Mouse (Mus musculus): ENCODE data around the gene Lmx1b. TPM values are rescaled to one million over a fixed set of nuclear protein-coding genes. Genes with fewer than 3 reads are reported as not detected.

Gene Lmx1b
- polyA plus RNA-seq, 1 experiment, result not detected

DNA sequence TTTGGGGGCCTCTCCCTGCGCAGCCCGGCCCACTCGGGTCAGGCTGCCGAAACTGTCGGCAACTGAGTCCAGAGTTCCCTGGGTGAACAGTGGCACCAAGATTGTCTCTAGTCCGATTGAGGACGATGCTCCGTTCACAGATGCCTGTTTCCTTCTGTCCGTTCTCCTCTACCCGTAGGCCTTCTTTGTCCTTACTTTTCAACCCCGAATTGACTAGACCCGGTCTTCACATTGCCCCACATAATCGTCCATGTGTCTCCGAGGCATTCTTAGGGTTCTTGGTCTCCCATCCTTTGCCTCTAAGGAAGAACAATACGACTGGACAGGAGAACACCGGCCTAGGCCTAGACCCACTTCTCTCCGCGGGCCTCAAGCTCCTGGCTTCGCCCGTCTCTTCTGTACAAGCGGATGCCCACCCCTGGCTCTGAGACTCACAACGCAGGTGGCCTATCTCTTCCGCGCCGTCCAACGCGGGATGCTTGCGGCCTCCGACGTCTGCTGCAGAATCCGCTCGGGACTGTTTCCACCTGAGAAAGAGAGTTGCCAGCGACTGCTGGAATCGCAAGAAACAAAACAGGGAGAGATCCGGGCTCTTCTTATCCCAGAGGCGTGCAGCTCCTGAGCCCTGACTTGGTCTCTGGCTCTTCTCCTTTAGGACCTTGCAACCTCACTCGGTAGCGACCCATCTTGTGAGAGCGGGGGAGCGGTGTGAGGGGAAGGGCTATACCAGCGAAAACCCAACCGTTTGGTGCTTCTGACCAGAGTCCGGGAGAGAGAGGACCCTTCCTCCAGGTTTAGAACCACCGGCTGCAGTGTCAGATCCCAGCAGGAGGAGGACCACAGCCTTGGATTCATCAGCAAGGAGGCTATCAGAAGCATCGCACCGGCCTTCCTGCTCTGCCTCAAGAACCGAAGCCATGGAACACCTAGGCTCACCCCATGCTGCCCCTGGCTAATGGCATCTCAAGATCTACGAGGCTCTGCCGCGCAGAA is 3.7 kb upstream of the Lmx1b start:
- no peak for DNase-seq (ENCODE audit: low read depth)

DNA sequence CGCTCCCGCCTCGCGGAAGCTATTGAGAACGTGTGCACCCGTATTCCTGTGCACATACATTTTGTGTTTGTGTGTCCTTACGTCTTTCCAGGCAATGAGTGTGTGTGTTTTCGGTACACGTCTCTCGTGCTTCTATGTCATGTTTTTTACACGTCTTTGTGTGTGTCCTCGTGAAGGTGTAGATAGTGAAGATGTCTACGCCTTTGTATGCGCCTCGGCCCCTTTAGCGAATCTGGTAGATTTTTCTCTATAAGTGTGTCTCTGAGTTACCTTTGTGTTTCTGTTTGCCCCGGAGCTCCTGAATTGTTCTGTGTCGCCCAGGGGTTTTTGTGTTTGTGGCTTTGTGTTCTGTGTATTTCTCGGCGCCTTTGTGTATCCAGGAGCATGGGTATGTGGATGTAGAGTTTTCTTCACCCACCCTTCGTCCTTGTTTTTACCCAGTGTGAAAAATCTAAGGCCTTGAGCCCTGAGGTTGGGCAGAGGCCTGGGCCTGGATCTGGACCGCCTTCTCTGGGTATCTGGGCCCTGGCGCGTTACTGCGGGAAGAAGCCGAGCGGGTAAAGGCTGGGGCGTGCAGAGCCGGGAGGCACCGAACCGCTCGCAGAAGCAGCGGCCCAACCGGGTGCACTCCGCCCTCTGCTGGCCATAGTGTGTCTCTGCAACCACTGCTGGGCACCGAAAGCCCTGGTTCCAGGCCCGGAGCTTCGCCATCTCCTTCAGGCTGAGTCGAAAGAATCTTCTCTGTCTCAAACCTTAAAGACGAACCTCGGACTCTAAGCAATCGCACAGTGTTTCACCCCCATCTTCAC is 2.5 kb upstream of the Lmx1b start:
- DNase-seq (ENCODE audit: low read depth), result no peak

GRCm38 (mm10) chr2:33641859-33642571 is 1.7 kb upstream of the Lmx1b start:
- DNase-seq (ENCODE audit: low read depth), result no peak

DNA sequence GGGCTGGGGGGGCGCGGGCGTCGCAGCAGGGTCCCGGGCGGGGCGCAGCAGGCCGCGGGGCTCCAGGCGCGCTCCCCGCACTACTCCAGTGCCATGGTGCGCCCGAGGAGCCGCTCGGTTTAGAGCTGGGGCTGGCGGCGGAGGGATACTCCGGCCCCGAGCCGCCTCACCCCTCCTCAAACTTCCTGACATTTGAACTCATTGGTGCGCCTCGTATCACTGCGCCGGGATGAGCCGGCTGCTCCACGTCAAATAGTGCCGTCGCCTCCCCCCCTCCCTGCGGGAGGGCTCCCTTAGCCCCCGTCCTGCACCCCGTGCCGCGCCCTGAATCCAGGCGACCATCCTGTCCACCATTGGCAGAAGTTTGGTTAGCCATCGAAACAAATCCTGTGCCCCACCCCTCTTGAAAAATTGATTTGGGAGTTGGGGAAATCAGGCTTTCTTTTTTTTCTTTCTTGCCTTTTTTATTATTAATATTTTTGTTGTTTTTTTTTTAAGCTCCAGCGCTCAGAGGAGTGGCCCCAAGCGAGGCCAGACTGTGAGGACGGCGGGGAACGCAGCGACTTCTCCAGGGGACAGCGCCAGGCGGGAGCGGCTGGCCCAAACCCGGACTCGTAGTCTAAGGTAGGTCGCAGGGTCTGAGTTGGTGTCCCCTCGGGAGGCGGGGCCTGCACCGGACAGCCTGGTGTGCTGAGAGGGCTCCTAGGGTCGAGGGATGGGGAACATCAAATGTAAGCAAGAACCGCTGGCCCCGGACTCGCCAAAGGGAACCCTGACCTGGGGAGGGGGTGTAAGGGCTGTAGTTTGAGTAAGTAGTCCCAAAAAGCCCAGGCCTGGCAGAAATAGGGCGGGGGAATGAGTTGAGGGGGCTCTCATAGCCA is 907 bp upstream of the Lmx1b start:
- DNase-seq (ENCODE audit: low read depth), result no peak

- no peak for DNase-seq (ENCODE audit: low read depth)
Observed at GRCm38 (mm10) chr2:33639301-33640170, 775 bp downstream of the Lmx1b start.

- no peak for DNase-seq (ENCODE audit: low read depth)
Observed at GRCm38 (mm10) chr2:33638141-33638733, 2.1 kb downstream of the Lmx1b start.

- DNase-seq (ENCODE audit: low read depth), result no peak
Observed at GRCm38 (mm10) chr2:33637288-33637687, 3.0 kb downstream of the Lmx1b start.

DNA sequence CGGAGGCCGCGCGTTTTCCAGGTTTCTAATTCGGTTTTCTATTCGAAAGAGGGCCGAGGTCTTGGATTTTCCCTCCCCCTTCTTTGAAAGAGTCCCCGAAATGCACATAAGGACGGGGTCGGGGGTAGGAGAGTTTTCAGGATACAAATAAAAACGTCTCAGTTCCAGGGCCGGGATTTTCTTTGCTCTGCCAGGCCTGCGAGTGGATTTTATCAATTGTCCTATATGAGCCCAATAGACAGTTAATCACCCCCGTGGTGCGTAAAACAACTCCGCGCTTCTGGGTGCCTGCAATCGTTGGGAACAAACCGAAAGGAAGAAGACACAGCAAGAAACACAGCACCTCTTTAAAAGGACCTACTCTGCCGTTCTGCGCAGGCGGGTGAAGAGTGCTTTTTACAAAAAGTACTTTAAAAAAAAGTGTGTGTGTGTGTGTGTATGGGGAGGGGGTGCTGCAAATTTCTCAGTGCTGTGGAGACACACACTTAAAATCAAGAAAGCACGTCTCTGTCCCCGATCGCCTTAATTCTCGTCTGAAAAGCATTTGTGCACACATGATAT is 3.6 kb downstream of the Lmx1b start:
- no peak for DNase-seq (ENCODE audit: low read depth)

- DNase-seq (ENCODE audit: low read depth), result no peak
Observed at GRCm38 (mm10) chr2:33636117-33636521, 4.2 kb downstream of the Lmx1b start.

- no peak for DNase-seq (ENCODE audit: low read depth)
Observed at GRCm38 (mm10) chr2:33635323-33636116, 4.8 kb downstream of the Lmx1b start.

DNA sequence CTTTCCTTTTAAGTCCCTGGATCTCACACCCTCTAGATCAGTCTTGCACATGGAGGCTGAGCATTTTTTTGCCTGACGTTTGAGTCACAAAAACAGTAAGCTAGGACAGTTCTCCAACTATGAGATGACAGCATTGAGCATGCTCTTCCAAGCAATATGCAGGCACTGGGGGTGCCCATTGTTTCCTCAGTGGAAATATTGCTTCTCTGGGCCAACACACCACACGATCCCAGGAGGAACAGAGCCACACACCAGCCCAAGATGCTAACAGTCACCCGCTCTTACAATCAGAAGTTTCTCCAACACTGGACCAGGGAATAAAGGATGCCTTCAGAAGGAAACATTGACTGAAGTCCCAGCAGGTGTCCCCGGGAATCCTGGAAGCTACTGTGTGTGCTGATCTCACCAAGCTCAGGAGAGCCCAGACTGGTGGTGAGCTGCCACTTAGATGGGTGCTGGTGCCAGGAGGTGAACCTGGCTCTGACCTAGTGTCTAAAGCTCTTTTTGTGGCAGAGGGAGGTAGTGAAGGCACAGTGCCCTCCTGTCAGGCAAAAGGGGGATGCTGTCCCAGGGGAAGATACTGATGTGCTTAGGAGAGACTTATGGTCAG is 5.7 kb downstream of the Lmx1b start:
- DNase-seq (ENCODE audit: low read depth), result no peak

GRCm38 (mm10) chr2:33633955-33634354 is 6.4 kb downstream of the Lmx1b start:
- DNase-seq (ENCODE audit: low read depth), result no peak

DNA sequence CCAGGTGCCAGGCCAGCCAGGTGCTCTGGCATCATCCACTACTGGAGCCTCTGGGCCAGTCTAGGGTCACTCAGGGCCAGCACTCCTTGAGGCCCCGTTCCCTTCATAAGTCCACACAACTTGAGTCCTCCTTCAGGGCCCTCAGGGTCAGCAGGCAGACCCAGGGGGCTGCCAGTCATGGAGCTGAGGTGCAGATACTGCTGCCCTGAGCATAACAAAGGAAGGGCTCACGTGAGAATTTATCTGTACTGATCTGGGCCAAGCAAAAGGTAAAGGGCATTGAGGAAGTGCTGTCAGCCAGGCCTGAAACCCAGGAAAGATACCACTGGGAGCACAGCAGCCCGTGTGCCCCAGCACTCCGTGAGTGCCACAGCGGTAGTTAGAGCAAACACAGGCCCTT is 7.1 kb downstream of the Lmx1b start:
- no peak for DNase-seq (ENCODE audit: low read depth)

DNA sequence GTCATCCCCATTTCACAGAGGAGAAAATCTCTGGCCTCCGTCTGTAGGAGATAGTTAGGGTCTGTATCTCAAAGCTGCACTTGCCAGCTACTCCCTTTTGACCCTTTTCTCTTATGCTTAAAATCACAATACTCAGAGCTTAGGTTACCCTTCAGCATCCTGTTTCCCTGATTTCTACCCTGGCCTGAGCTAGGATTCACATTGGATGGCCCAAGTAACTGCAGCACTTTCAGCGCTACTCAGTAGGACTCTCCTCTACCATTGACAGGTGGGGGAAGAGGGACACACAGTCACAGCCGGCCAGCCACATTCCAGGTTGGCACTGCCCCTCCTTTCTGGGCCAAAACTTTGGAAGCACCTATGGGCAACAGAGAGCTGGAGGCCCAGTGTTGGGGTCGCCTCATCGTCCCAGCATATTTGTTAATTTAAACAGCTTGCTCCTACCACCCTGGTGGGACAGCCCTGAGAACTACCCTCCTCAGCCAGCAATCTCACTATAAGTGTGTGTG is 7.7 kb downstream of the Lmx1b start:
- no peak for DNase-seq (ENCODE audit: low read depth)

DNA sequence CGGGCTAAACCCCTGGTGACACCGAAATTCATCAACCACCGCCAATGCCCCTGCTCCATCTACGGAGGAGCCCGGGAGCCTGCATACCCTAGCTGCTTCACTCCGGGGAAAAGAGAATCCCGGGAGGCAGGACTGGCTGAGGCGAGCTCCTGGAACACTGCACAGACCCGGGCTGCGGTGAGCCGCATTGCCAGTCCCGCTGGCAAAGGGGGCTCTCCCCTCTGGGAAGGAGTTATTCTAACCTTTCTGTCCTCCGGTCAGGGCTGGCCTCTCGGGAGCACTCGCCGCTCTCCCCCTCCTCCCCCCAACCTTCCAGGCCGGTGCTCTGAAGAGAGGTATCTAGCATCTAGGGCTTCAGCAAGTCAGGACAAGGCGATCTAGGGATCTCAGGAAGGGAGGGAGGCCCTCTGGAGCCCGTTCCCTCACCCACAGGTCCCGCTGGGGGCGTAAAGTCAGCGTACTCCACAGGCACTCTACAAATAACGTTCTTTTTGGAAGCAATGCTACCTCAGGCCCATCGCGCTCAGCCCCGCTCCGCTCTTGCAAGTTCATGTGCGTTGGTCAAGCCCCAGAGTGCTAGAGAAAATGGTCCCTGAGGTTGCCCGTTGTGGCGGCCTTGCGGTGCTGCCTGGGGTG is 8.5 kb downstream of the Lmx1b start:
- DNase-seq (ENCODE audit: low read depth), result no peak

- no peak for DNase-seq (ENCODE audit: low read depth)
Observed at GRCm38 (mm10) chr2:33631022-33631707, 9.1 kb downstream of the Lmx1b start.

Data from gonadal fat pad, adult 2 months (tissue).